Mouse (Mus musculus) layer of hippocampus, adult 18-20 months (tissue): Measurements from ENCODE around the gene Ptdss2. TPM values are rescaled to one million over a fixed set of nuclear protein-coding genes. Genes with fewer than 3 reads are reported as not detected.

Experiments used
- total RNA-seq, 2 experiments: library from RNA; stranded (reverse); gene quantifications; 2 replicates each; pipeline ENCODE4 v1.2.3; 2021

The Ptdss2 gene
- total RNA-seq, 2 experiments from 2014 or later, result 47.4 to 50.6 TPM

Other genes with a start within 250 kb of the Ptdss2 start
- gene Psmd13, start 240.4 kb upstream of the Ptdss2 start, total RNA-seq, result 100 to 1,000 TPM; 104 to 112 TPM
- 10 to 100 TPM; 75.3 to 75.8 TPM for gene Sirt3, start 240.1 kb upstream of the Ptdss2 start, total RNA-seq
- 1 to 10 TPM; 1.2 to 3.7 TPM for gene Cox8b, start 221.9 kb upstream of the Ptdss2 start, total RNA-seq
- gene Nlrp6, start 201.5 kb upstream of the Ptdss2 start, total RNA-seq, result under 1 TPM; 0.48 to 0.50 TPM
- gene Pgghg, start 181.0 kb upstream of the Ptdss2 start, total RNA-seq, result 1 to 10 TPM; 4.0 to 4.6 TPM
- gene Ifitm5, start 172.1 kb upstream of the Ptdss2 start, total RNA-seq, result not detected
- gene Gm45717, start 166.4 kb upstream of the Ptdss2 start, total RNA-seq, result not detected
- 10 to 100 TPM; 11.0 to 12.9 TPM for gene Ifitm2, start 166.4 kb upstream of the Ptdss2 start, total RNA-seq
- gene Ifitm1, start 155.2 kb upstream of the Ptdss2 start, total RNA-seq, result 1 to 10 TPM; 1.1 to 1.7 TPM
- gene Ifitm3, start 111.6 kb upstream of the Ptdss2 start, total RNA-seq, result 10 to 100 TPM in 1 of 2 experiments, 1 to 10 TPM in 1; 8.0 to 11.4 TPM
- gene Ifitm6, start 104.5 kb upstream of the Ptdss2 start, total RNA-seq, result not detected
- gene Gm17387, start 93.3 kb upstream of the Ptdss2 start, total RNA-seq, result not detected
- gene B4galnt4, start 61.3 kb upstream of the Ptdss2 start, total RNA-seq, result 10 to 100 TPM; 84.2 to 86.8 TPM
- not detected for gene Pkp3, start 44.2 kb upstream of the Ptdss2 start, total RNA-seq
- gene Sigirr, start 21.8 kb upstream of the Ptdss2 start, total RNA-seq, result 1 to 10 TPM; 1.9 to 2.1 TPM
- not detected for gene Ano9, start 4.6 kb upstream of the Ptdss2 start, total RNA-seq
- 10 to 100 TPM; 35.5 to 45.9 TPM for gene Rnh1, start 50.5 kb downstream of the Ptdss2 start, total RNA-seq
- gene Hras, start 71.6 kb downstream of the Ptdss2 start, total RNA-seq, result 100 to 1,000 TPM; 201 TPM
- gene Lrrc56, start 71.8 kb downstream of the Ptdss2 start, total RNA-seq, result 1 to 10 TPM; 4.3 to 4.5 TPM
- gene Lmntd2, start 91.7 kb downstream of the Ptdss2 start, total RNA-seq, result not detected
- 1 to 10 TPM in 1 of 2 experiments, under 1 TPM in 1; 0.71 to 1.5 TPM for gene Rassf7, start 93.5 kb downstream of the Ptdss2 start, total RNA-seq
- gene Phrf1, start 106.4 kb downstream of the Ptdss2 start, total RNA-seq, result 10 to 100 TPM; 76.9 to 78.8 TPM
- 1 to 10 TPM in 1 of 2 experiments, under 1 TPM in 1; 0.46 to 1.2 TPM for gene Irf7, start 144.1 kb downstream of the Ptdss2 start, total RNA-seq
- not detected for gene Cdhr5, start 154.4 kb downstream of the Ptdss2 start, total RNA-seq
- not detected for gene Sct, start 156.8 kb downstream of the Ptdss2 start, total RNA-seq
- gene Drd4, start 169.6 kb downstream of the Ptdss2 start, total RNA-seq, result not detected
- 10 to 100 TPM; 66.3 to 79.6 TPM for gene Deaf1, start 205.3 kb downstream of the Ptdss2 start, total RNA-seq
- 10 to 100 TPM; 29.2 to 30.5 TPM for gene Tmem80, start 205.4 kb downstream of the Ptdss2 start, total RNA-seq
- 1 to 10 TPM; 5.0 to 9.0 TPM for gene Eps8l2, start 216.5 kb downstream of the Ptdss2 start, total RNA-seq